Mouse (Mus musculus): Measurements from ENCODE around the gene Mgarp. TPM values are rescaled to one million over a fixed set of nuclear protein-coding genes. Genes with fewer than 3 reads are reported as not detected.
A peak's percentile ranks its signal among the peaks of the same experiment; 100 is the strongest.
"Not testable (repeated sequence)": the region's sequence is repeated elsewhere in the genome, so short reads cannot be mapped to it uniquely, and the experiment has no call there.

The Mgarp gene
- polyA plus RNA-seq, 1 experiment from 2014 or later = 6.7 TPM

GRCm38 (mm10) chr3:51354956-51355355, 41.6 kb downstream of the Mgarp start:
- H3K27ac ChIP-seq (ENCODE audit: low read depth, low read length); H3K9me3 ChIP-seq (ENCODE audit: control insufficient read depth, low read length); H3K36me3 ChIP-seq (ENCODE audit: control insufficient read depth, insufficient read depth, low read length); H3K4me1 ChIP-seq (ENCODE audit: control insufficient read depth, insufficient read depth, low read length); H3K4me2 ChIP-seq (ENCODE audit: low read depth); H3K27me3 ChIP-seq (ENCODE audit: control insufficient read depth, insufficient read depth, low read length); ATAC-seq (ENCODE audit: insufficient read depth, low FRiP score, low TSS enrichment); DNase-seq (ENCODE audit: low spot score); H3K9ac ChIP-seq (ENCODE audit: low read length); H3K4me3 ChIP-seq (ENCODE audit: low read depth, low read length): not testable (repeated sequence)
- 90% methylated on average over 6 of the region's 6 CpGs for WGBS

GRCm38 (mm10) chr3:51354034-51354427, 42.5 kb downstream of the Mgarp start:
- Histone ChIP-seq H3K27me3 (ENCODE audit: control insufficient read depth, insufficient read depth, low read length) (0 out of 2 replicates have a peak, but pooled peaks cover 3% of the 10 kb centered on the region), H3K9me3 (ENCODE audit: control insufficient read depth, low read length) (no peaks in the 10 kb centered on the region), H3K36me3 (ENCODE audit: control insufficient read depth, insufficient read depth, low read length) (no peaks in the 10 kb centered on the region), H3K4me3 (ENCODE audit: low read depth, low read length) (no peak overlapping the region), H3K4me2 (ENCODE audit: low read depth) (no peak overlapping the region), H3K9ac (ENCODE audit: low read length) (no peak overlapping the region), H3K27ac (ENCODE audit: low read depth, low read length) (no peak overlapping the region), H3K4me1 (ENCODE audit: control insufficient read depth, insufficient read depth, low read length) (no peaks in the 10 kb centered on the region)
- DNase-seq (ENCODE audit: low spot score) = no peak
- 81% methylated on average over 3 of the region's 3 CpGs for WGBS
- no peak for ATAC-seq (ENCODE audit: insufficient read depth, low FRiP score, low TSS enrichment)

GRCm38 (mm10) chr3:51353325-51354033, 43.1 kb downstream of the Mgarp start:
- WGBS = 82% methylated on average over 4 of the region's 4 CpGs
- no peaks in the 10 kb centered on the region for H3K4me1 ChIP-seq (ENCODE audit: control insufficient read depth, insufficient read depth, low read length)
- H3K9ac ChIP-seq (ENCODE audit: low read length) = no peak overlapping the region
- H3K4me2 ChIP-seq (ENCODE audit: low read depth) = no peak overlapping the region
- H3K4me3 ChIP-seq (ENCODE audit: low read depth, low read length) = no peak overlapping the region
- ATAC-seq (ENCODE audit: insufficient read depth, low FRiP score, low TSS enrichment) = peak; percentile 46
- H3K27me3 ChIP-seq (ENCODE audit: control insufficient read depth, insufficient read depth, low read length) = no peaks in the 10 kb centered on the region
- no peak overlapping the region for H3K27ac ChIP-seq (ENCODE audit: low read depth, low read length)
- no peaks in the 10 kb centered on the region for H3K9me3 ChIP-seq (ENCODE audit: control insufficient read depth, low read length)
- no peaks in the 10 kb centered on the region for H3K36me3 ChIP-seq (ENCODE audit: control insufficient read depth, insufficient read depth, low read length)
- peak; percentile 34 for DNase-seq (ENCODE audit: low spot score)

- no peak overlapping the region for H3K4me2 ChIP-seq (ENCODE audit: low read depth)
- H3K27me3 ChIP-seq (ENCODE audit: control insufficient read depth, insufficient read depth, low read length) = no peaks in the 10 kb centered on the region
- no peak for ATAC-seq (ENCODE audit: insufficient read depth, low FRiP score, low TSS enrichment)
- H3K27ac ChIP-seq (ENCODE audit: low read depth, low read length) = no peak overlapping the region
- no peaks in the 10 kb centered on the region for H3K4me1 ChIP-seq (ENCODE audit: control insufficient read depth, insufficient read depth, low read length)
- H3K36me3 ChIP-seq (ENCODE audit: control insufficient read depth, insufficient read depth, low read length) = no peaks in the 10 kb centered on the region
- 27% methylated on average over 3 of the region's 3 CpGs for WGBS
- H3K9ac ChIP-seq (ENCODE audit: low read length) = no peak overlapping the region
- H3K9me3 ChIP-seq (ENCODE audit: control insufficient read depth, low read length) = no peaks in the 10 kb centered on the region
- no peak overlapping the region for H3K4me3 ChIP-seq (ENCODE audit: low read depth, low read length)
- DNase-seq (ENCODE audit: low spot score) = no peak
Measured at GRCm38 (mm10) chr3:51350806-51351205, 45.7 kb downstream of the Mgarp start.

GRCm38 (mm10) chr3:51348646-51349238, 47.8 kb downstream of the Mgarp start:
- DNase-seq (ENCODE audit: low spot score) = no peak
- 0 out of 2 replicates have a peak overlapping the region, but pooled peaks have one; percentile 26 for H3K9ac ChIP-seq (ENCODE audit: low read length)
- no peak for ATAC-seq (ENCODE audit: insufficient read depth, low FRiP score, low TSS enrichment)
- no peak overlapping the region for H3K27ac ChIP-seq (ENCODE audit: low read depth, low read length)
- 45% methylated on average over 3 of the region's 3 CpGs for WGBS
- no peaks in the 10 kb centered on the region for H3K36me3 ChIP-seq (ENCODE audit: control insufficient read depth, insufficient read depth, low read length)
- no peaks in the 10 kb centered on the region for H3K4me1 ChIP-seq (ENCODE audit: control insufficient read depth, insufficient read depth, low read length)
- H3K4me3 ChIP-seq (ENCODE audit: low read depth, low read length) = no peak overlapping the region
- no peaks in the 10 kb centered on the region for H3K9me3 ChIP-seq (ENCODE audit: control insufficient read depth, low read length)
- H3K4me2 ChIP-seq (ENCODE audit: low read depth) = no peak overlapping the region
- no peaks in the 10 kb centered on the region for H3K27me3 ChIP-seq (ENCODE audit: control insufficient read depth, insufficient read depth, low read length)

- H3K9ac ChIP-seq (ENCODE audit: low read length); H3K27ac ChIP-seq (ENCODE audit: low read depth, low read length); H3K36me3 ChIP-seq (ENCODE audit: control insufficient read depth, insufficient read depth, low read length); H3K9me3 ChIP-seq (ENCODE audit: control insufficient read depth, low read length); H3K4me2 ChIP-seq (ENCODE audit: low read depth); H3K4me3 ChIP-seq (ENCODE audit: low read depth, low read length); DNase-seq (ENCODE audit: low spot score); H3K27me3 ChIP-seq (ENCODE audit: control insufficient read depth, insufficient read depth, low read length); H3K4me1 ChIP-seq (ENCODE audit: control insufficient read depth, insufficient read depth, low read length); ATAC-seq (ENCODE audit: insufficient read depth, low FRiP score, low TSS enrichment): not testable (repeated sequence)
- 86% methylated on average over 2 of the region's 2 CpGs for WGBS
Measured at GRCm38 (mm10) chr3:51345017-51345416, 51.5 kb downstream of the Mgarp start.

GRCm38 (mm10) chr3:51344182-51344581, 52.4 kb downstream of the Mgarp start:
- H3K27me3 ChIP-seq (ENCODE audit: control insufficient read depth, insufficient read depth, low read length); H3K4me2 ChIP-seq (ENCODE audit: low read depth); H3K27ac ChIP-seq (ENCODE audit: low read depth, low read length); H3K9me3 ChIP-seq (ENCODE audit: control insufficient read depth, low read length); H3K4me1 ChIP-seq (ENCODE audit: control insufficient read depth, insufficient read depth, low read length); H3K4me3 ChIP-seq (ENCODE audit: low read depth, low read length); H3K36me3 ChIP-seq (ENCODE audit: control insufficient read depth, insufficient read depth, low read length); DNase-seq (ENCODE audit: low spot score); ATAC-seq (ENCODE audit: insufficient read depth, low FRiP score, low TSS enrichment); H3K9ac ChIP-seq (ENCODE audit: low read length): not testable (repeated sequence)
- WGBS = 90% methylated on average over 6 of the region's 6 CpGs

- Histone ChIP-seq H3K27me3 (ENCODE audit: control insufficient read depth, insufficient read depth, low read length) (no peaks in the 10 kb centered on the region), H3K4me3 (ENCODE audit: low read depth, low read length) (no peak overlapping the region), H3K9me3 (ENCODE audit: control insufficient read depth, low read length) (no peaks in the 10 kb centered on the region), H3K9ac (ENCODE audit: low read length) (no peak overlapping the region), H3K36me3 (ENCODE audit: control insufficient read depth, insufficient read depth, low read length) (no peaks in the 10 kb centered on the region), H3K4me2 (ENCODE audit: low read depth) (no peak overlapping the region), H3K4me1 (ENCODE audit: control insufficient read depth, insufficient read depth, low read length) (0 out of 2 replicates have a peak, but pooled peaks cover 2% of the 10 kb centered on the region), H3K27ac (ENCODE audit: low read depth, low read length) (no peak overlapping the region)
- DNase-seq (ENCODE audit: low spot score) (no peak), ATAC-seq (ENCODE audit: insufficient read depth, low FRiP score, low TSS enrichment) (no peak)
- WGBS = 92% methylated on average over 4 of the region's 4 CpGs
Measured at GRCm38 (mm10) chr3:51343260-51343659, 53.3 kb downstream of the Mgarp start.

GRCm38 (mm10) chr3:51342152-51342551, 54.4 kb downstream of the Mgarp start:
- H3K36me3 ChIP-seq (ENCODE audit: control insufficient read depth, insufficient read depth, low read length) = no peaks in the 10 kb centered on the region
- DNase-seq (ENCODE audit: low spot score) (no peak), ATAC-seq (ENCODE audit: insufficient read depth, low FRiP score, low TSS enrichment) (no peak)
- 13% methylated on average over 9 of the region's 9 CpGs for WGBS
- no peaks in the 10 kb centered on the region for H3K9me3 ChIP-seq (ENCODE audit: control insufficient read depth, low read length)
- 0 out of 2 replicates have a peak, but pooled peaks cover 4% of the 10 kb centered on the region for H3K4me1 ChIP-seq (ENCODE audit: control insufficient read depth, insufficient read depth, low read length)
- H3K4me2 ChIP-seq (ENCODE audit: low read depth) = peak overlapping the region; percentile 86
- H3K27ac ChIP-seq (ENCODE audit: low read depth, low read length) = peak overlapping the region; percentile 100
- peak overlapping the region; percentile 82 for H3K4me3 ChIP-seq (ENCODE audit: low read depth, low read length)
- no peaks in the 10 kb centered on the region for H3K27me3 ChIP-seq (ENCODE audit: control insufficient read depth, insufficient read depth, low read length)
- peak overlapping the region; percentile 98 for H3K9ac ChIP-seq (ENCODE audit: low read length)

All from neural tube, embryonic 11.5 days (tissue).